18 mouse cellular contexts compared by ENCODE assay signal in the genomic region with DNA sequence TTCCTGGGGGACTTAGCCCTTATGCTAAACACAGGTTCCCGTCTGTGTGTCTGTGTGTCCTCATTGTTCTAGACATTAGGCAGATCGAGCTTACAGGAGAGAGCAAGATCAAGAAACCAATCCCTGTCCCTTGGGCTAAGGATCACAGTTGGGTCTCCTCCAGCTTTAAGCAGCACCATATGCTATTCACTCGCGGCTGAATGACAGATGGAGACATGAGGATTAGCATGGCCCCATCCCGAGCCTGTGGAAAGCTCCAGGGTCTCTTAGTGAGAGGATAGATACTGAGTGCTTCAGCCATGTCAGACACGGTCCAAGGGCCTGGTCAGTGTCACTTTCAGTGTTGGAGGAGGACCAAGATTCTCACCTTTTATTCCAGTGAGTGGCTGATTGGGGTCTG. TPM values are rescaled to one million over a fixed set of nuclear protein-coding genes. Genes with fewer than 3 reads are reported as not detected.
A peak's percentile ranks its signal among the peaks of the same experiment; 100 is the strongest.
DNase-seq lines count a peak whose midpoint lies in the region; ATAC-seq and TF ChIP-seq lines count a peak whose summit lies in the region.
"Had no signal": no experiment of that assay in that cellular context is flagged by ENCODE, and none has a peak within 500 bp of the region (broad histone marks: within the 10 kb centered on the region; RNA-seq: fewer than 3 reads in every experiment).

No protein-coding gene starts in this region.

- H3K4me1 ChIP-seq in forebrain, embryonic 16.5 days (replicated peaks; ENCODE audit: control insufficient read depth, insufficient read depth, low read length), result peaks cover 7% of the 10 kb centered on the region
- 0 out of 2 replicates have a peak, but pooled peaks cover 2% of the 10 kb centered on the region for H3K4me1 ChIP-seq in forebrain, embryonic 15.5 days
- H3K4me1 ChIP-seq in stomach, embryonic 14.5 days (ENCODE audit: control insufficient read depth, insufficient read depth, low read length), result peaks cover 12% of the 10 kb centered on the region
- no peaks in the 10 kb centered on the region for H3K4me1 ChIP-seq in stomach, postnatal 0 days (replicated peaks; ENCODE audit: control insufficient read depth, insufficient read depth)
- H3K4me1 ChIP-seq: limb, embryonic 13.5 days; neural tube, embryonic 12.5 days had no signal

- no peaks in the 10 kb centered on the region for H3K9me3 ChIP-seq in forebrain, embryonic 16.5 days (ENCODE audit: control insufficient read depth, low read length)
- no peaks in the 10 kb centered on the region for H3K9me3 ChIP-seq in forebrain, embryonic 15.5 days
- H3K9me3 ChIP-seq in stomach, embryonic 14.5 days (ENCODE audit: control insufficient read depth, low read depth, low read length), result no peaks in the 10 kb centered on the region
- no peaks in the 10 kb centered on the region for H3K9me3 ChIP-seq in stomach, postnatal 0 days (ENCODE audit: control insufficient read depth, low read length)
- H3K9me3 ChIP-seq: heart, embryonic 13.5 days; limb, embryonic 13.5 days; neural tube, embryonic 12.5 days had no signal

- H3K27me3 ChIP-seq in forebrain, embryonic 16.5 days (replicated peaks; ENCODE audit: control insufficient read depth, insufficient read depth, low read length), result no peaks in the 10 kb centered on the region
- H3K27me3 ChIP-seq in forebrain, embryonic 15.5 days, result no peaks in the 10 kb centered on the region
- no peaks in the 10 kb centered on the region for H3K27me3 ChIP-seq in stomach, embryonic 14.5 days (ENCODE audit: control insufficient read depth, insufficient read depth, low read length)
- H3K27me3 ChIP-seq in stomach, postnatal 0 days (ENCODE audit: control insufficient read depth, insufficient read depth, low read length), result no peaks in the 10 kb centered on the region
- H3K27me3 ChIP-seq: limb, embryonic 13.5 days; neural tube, embryonic 12.5 days had no signal

- DNase-seq in stomach, postnatal 0 days (ENCODE audit: low spot score), result no peak
- peak; percentile 75 to 89 for DNase-seq in cerebellum, postnatal 14 days
- DNase-seq in gastrocnemius, postnatal 4 days (ENCODE audit: low spot score in 2 of 2), result no peak
- DNase-seq in natural killer cell, adult 2 months (ENCODE audit: low spot score in 2 of 2), result no peak
- DNase-seq: adrenal gland, adult 8-10 months; heart, postnatal 4 days; kidney, adult 8-10 months; kidney, postnatal 25 days; layer of hippocampus, adult 9-11 months; right cerebral cortex, postnatal 25 days; thymus, postnatal 4 days had no signal

- TF ChIP-seq CTCF in stomach, postnatal 0 days (IDR thresholded peaks at IDR 0.05; ENCODE audit: low read depth), result no peak

- H3K4me3 ChIP-seq in forebrain, embryonic 16.5 days (replicated peaks; ENCODE audit: low read length), result no peak overlapping the region
- no peak overlapping the region for H3K4me3 ChIP-seq in forebrain, embryonic 15.5 days
- H3K4me3 ChIP-seq in stomach, embryonic 14.5 days (ENCODE audit: low read depth, low read length), result no peak overlapping the region
- H3K4me3 ChIP-seq in stomach, postnatal 0 days (ENCODE audit: low read depth, low read length), result no peak overlapping the region
- H3K4me3 ChIP-seq: heart, embryonic 13.5 days; limb, embryonic 13.5 days; neural tube, embryonic 12.5 days had no signal

- H3K36me3 ChIP-seq in forebrain, embryonic 16.5 days (ENCODE audit: control insufficient read depth, insufficient read depth), result peaks cover 11% of the 10 kb centered on the region
- peaks cover 30% of the 10 kb centered on the region; the same call in 1 of the 2 replicates for H3K36me3 ChIP-seq in forebrain, embryonic 15.5 days
- H3K36me3 ChIP-seq in stomach, embryonic 14.5 days (ENCODE audit: control insufficient read depth, insufficient read depth, low read length), result peaks cover 11% of the 10 kb centered on the region
- no peaks in the 10 kb centered on the region for H3K36me3 ChIP-seq in stomach, postnatal 0 days (ENCODE audit: control insufficient read depth, insufficient read depth, low read length)

- peak; percentile 47; the same call in 1 of the 2 replicates for ATAC-seq in forebrain, embryonic 16.5 days
- ATAC-seq in forebrain, embryonic 15.5 days (replicated peaks), result no peak
- ATAC-seq in stomach, embryonic 14.5 days (ENCODE audit: insufficient number of reproducible peaks, insufficient read depth, low FRiP score, low read depth), result 0 out of 2 replicates have a peak, but pooled peaks have one; percentile 5
- no peak for ATAC-seq in stomach, postnatal 0 days (ENCODE audit: low FRiP score, low TSS enrichment)

- H3K4me2 ChIP-seq in forebrain, embryonic 16.5 days (ENCODE audit: low read length), result no peak overlapping the region
- no peak overlapping the region for H3K4me2 ChIP-seq in forebrain, embryonic 15.5 days (replicated peaks)
- H3K4me2 ChIP-seq in stomach, embryonic 14.5 days (replicated peaks; ENCODE audit: low read depth, low read length), result no peak overlapping the region
- H3K4me2 ChIP-seq in stomach, postnatal 0 days (replicated peaks; ENCODE audit: low read depth), result no peak overlapping the region
- H3K4me2 ChIP-seq: heart, embryonic 13.5 days; limb, embryonic 13.5 days; neural tube, embryonic 12.5 days had no signal

- H3K9ac ChIP-seq in forebrain, embryonic 16.5 days (replicated peaks; ENCODE audit: low read depth, low read length), result no peak overlapping the region
- H3K9ac ChIP-seq in forebrain, embryonic 15.5 days (replicated peaks), result no peak overlapping the region
- H3K9ac ChIP-seq in stomach, embryonic 14.5 days (replicated peaks; ENCODE audit: low read depth, low read length), result no peak overlapping the region
- H3K9ac ChIP-seq in stomach, postnatal 0 days (ENCODE audit: low read length), result no peak overlapping the region
- H3K9ac ChIP-seq: heart, embryonic 13.5 days; limb, embryonic 13.5 days; liver, embryonic 14.5 days; neural tube, embryonic 12.5 days had no signal

- H3K27ac ChIP-seq in forebrain, embryonic 16.5 days (ENCODE audit: low read length), result no peak overlapping the region
- no peak overlapping the region; the same call in 1 of the 2 replicates for H3K27ac ChIP-seq in forebrain, embryonic 15.5 days (replicated peaks)
- no peak overlapping the region for H3K27ac ChIP-seq in stomach, embryonic 14.5 days (ENCODE audit: low read length)
- no peak overlapping the region for H3K27ac ChIP-seq in stomach, postnatal 0 days (replicated peaks)
- H3K27ac ChIP-seq: heart, embryonic 13.5 days; limb, embryonic 13.5 days; liver, embryonic 14.5 days; neural tube, embryonic 12.5 days had no signal

- WGBS in forebrain, embryonic 16.5 days, result 54% methylated on average over 6 of the region's 6 CpGs
- 47% methylated on average over 6 of the region's 6 CpGs for WGBS in forebrain, embryonic 15.5 days
- WGBS in stomach, embryonic 14.5 days, result 58% methylated on average over 6 of the region's 6 CpGs
- WGBS in stomach, postnatal 0 days, result 59% methylated on average over 6 of the region's 6 CpGs

- no peak for TF ChIP-seq EP300 in stomach, postnatal 0 days (optimal IDR thresholded peaks at IDR 0.05)

RNA-seq across cellular contexts. Expression of gene Crcp, which starts 21.3 kb away (rescaled TPM):
- 73.7 and 81.4 TPM in 2 replicates for polyA plus RNA-seq in forebrain, embryonic 16.5 days (2015; fragmentation: Nextera tagmentation; extraction: Ambion mirVana)
- 72.9 and 82.8 TPM in 2 replicates for polyA plus RNA-seq in forebrain, embryonic 15.5 days (2015; fragmentation: Nextera tagmentation; extraction: Ambion mirVana)
- polyA plus RNA-seq in stomach, embryonic 14.5 days (2014; fragmentation: Nextera tagmentation; extraction: Ambion mirVana), result 20.0 and 24.2 TPM in 2 replicates
- polyA plus RNA-seq in stomach, postnatal 0 days (2015; fragmentation: Nextera tagmentation; extraction: Ambion mirVana), result 26.0 and 26.4 TPM in 2 replicates
- total RNA-seq in gastrocnemius, postnatal 4 days (2021), result 10 to 100 TPM; 14.4 to 16.3 TPM

RNA-seq across cellular contexts. Expression of gene Asl, which starts 21.4 kb away (rescaled TPM):
- polyA plus RNA-seq in forebrain, embryonic 16.5 days (2015; fragmentation: Nextera tagmentation; extraction: Ambion mirVana), result 26.5 and 32.5 TPM in 2 replicates
- 23.1 and 29.5 TPM in 2 replicates for polyA plus RNA-seq in forebrain, embryonic 15.5 days (2015; fragmentation: Nextera tagmentation; extraction: Ambion mirVana)
- 35.1 TPM in 2 replicates for polyA plus RNA-seq in stomach, embryonic 14.5 days (2014; fragmentation: Nextera tagmentation; extraction: Ambion mirVana)
- 27.3 and 36.1 TPM in 2 replicates for polyA plus RNA-seq in stomach, postnatal 0 days (2015; fragmentation: Nextera tagmentation; extraction: Ambion mirVana)
- total RNA-seq in gastrocnemius, postnatal 4 days (2021), result 10 to 100 TPM; 13.0 to 14.8 TPM

RNA-seq across cellular contexts. Expression of gene Tpst1, which starts 22.7 kb away (rescaled TPM):
- polyA plus RNA-seq in forebrain, embryonic 16.5 days (2015; fragmentation: Nextera tagmentation; extraction: Ambion mirVana), result 59.5 and 66.1 TPM in 2 replicates
- polyA plus RNA-seq in forebrain, embryonic 15.5 days (2015; fragmentation: Nextera tagmentation; extraction: Ambion mirVana), result 57.5 and 57.7 TPM in 2 replicates
- 82.7 and 87.3 TPM in 2 replicates for polyA plus RNA-seq in stomach, embryonic 14.5 days (2014; fragmentation: Nextera tagmentation; extraction: Ambion mirVana)
- polyA plus RNA-seq in stomach, postnatal 0 days (2015; fragmentation: Nextera tagmentation; extraction: Ambion mirVana), result 44.5 and 47.3 TPM in 2 replicates
- total RNA-seq in gastrocnemius, postnatal 4 days (2021), result 10 to 100 TPM; 40.6 to 41.8 TPM

RNA-seq across cellular contexts. Expression of gene Gusb, which starts 47.6 kb away (rescaled TPM):
- 14.4 and 17.4 TPM in 2 replicates for polyA plus RNA-seq in forebrain, embryonic 16.5 days (2015; fragmentation: Nextera tagmentation; extraction: Ambion mirVana)
- 17.6 TPM in 2 replicates for polyA plus RNA-seq in forebrain, embryonic 15.5 days (2015; fragmentation: Nextera tagmentation; extraction: Ambion mirVana)
- 71.4 and 74.7 TPM in 2 replicates for polyA plus RNA-seq in stomach, embryonic 14.5 days (2014; fragmentation: Nextera tagmentation; extraction: Ambion mirVana)
- polyA plus RNA-seq in stomach, postnatal 0 days (2015; fragmentation: Nextera tagmentation; extraction: Ambion mirVana), result 32.0 and 33.9 TPM in 2 replicates
- total RNA-seq in gastrocnemius, postnatal 4 days (2021), result 10 to 100 TPM; 25.1 to 28.6 TPM

Comparison
In these comparisons a context has a peak if more than half of its experiments do, and no peak if none do; other contexts are left out.
1. ATAC-seq: peak in forebrain, embryonic 16.5 days (single experiment) and stomach, embryonic 14.5 days (single experiment); none in forebrain, embryonic 15.5 days (single experiment) and stomach, postnatal 0 days (single experiment).
2. DNase-seq: peak in cerebellum, postnatal 14 days (2 of 2); none in stomach, postnatal 0 days (single experiment), gastrocnemius, postnatal 4 days (0 of 2) and natural killer cell, adult 2 months (0 of 2).